Mouse (Mus musculus): Measurements from ENCODE around the gene Slc25a25. TPM values are rescaled to one million over a fixed set of nuclear protein-coding genes. Genes with fewer than 3 reads are reported as not detected.

Gene Slc25a25
- polyA plus RNA-seq, 1 experiment from 2014 or later, result 17.8 TPM

DNA sequence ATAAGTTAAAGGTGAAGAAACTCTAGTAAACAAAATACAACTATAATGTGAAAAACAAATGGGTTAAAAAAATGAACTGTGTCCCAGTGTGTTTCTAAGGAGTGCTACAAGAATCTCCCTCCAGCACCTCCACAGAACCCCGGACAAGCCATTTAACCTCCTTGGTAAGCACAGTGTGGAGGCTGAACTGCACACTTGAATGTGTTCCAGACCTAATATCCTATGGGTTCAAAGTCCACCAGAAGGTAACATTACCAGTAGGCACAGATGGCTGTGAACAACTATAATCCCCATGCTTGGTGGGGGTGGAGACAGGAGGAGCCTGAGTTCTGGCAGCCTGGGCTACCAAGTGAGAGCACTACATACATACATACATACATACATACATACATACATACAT, 10.6 kb downstream of the Slc25a25 start:
- Histone ChIP-seq H3K4me2 (ENCODE audit: low read length) (no peak overlapping the region), H3K27ac (ENCODE audit: low read depth) (0 out of 2 replicates have a peak overlapping the region, but pooled peaks have one; percentile 5), H3K36me3 (ENCODE audit: control insufficient read depth, insufficient read depth, low read length) (peaks cover 6% of the 10 kb centered on the region; the same call in 1 of the 2 replicates), H3K4me1 (replicated peaks; ENCODE audit: control insufficient read depth, insufficient read depth, low read length) (peaks cover 32% of the 10 kb centered on the region), H3K4me3 (ENCODE audit: low read depth, low read length) (no peak overlapping the region), H3K9ac (ENCODE audit: low read length) (no peak overlapping the region), H3K27me3 (replicated peaks; ENCODE audit: control insufficient read depth, insufficient read depth, low read length) (no peaks in the 10 kb centered on the region), H3K9me3 (ENCODE audit: control insufficient read depth, low read length) (no peaks in the 10 kb centered on the region)
- 66% methylated on average over 1 of the region's 1 CpGs for WGBS
- no peak for DNase-seq (ENCODE audit: low spot score)
- peak; percentile 62 for ATAC-seq (replicated peaks; ENCODE audit: low FRiP score, low TSS enrichment, low read depth)

DNA sequence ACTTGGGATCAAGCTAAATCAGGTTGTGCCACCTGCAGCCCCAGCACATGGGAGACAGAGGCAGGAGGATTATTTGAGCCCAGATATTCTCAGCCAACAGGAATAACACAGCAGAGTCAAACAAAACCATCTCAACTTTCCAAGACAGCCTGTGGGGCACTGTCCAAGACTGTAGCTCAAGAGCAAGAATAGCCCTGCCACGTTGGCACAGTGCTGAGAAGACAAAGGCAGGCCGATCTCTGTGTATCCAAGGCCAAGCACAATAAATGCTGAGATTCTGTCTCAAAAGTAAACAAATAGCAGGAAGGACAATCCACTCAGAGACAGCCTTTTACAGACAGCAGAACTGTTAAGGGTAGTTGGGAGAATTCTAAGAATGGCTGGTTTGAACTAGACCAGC, 11.1 kb downstream of the Slc25a25 start:
- no peak for DNase-seq (ENCODE audit: low spot score)
- Histone ChIP-seq H3K4me2 (ENCODE audit: low read length) (no peak overlapping the region), H3K27ac (ENCODE audit: low read depth) (peak overlapping the region; percentile 5), H3K9ac (ENCODE audit: low read length) (no peak overlapping the region), H3K9me3 (ENCODE audit: control insufficient read depth, low read length) (no peaks in the 10 kb centered on the region), H3K4me1 (replicated peaks; ENCODE audit: control insufficient read depth, insufficient read depth, low read length) (peaks cover 32% of the 10 kb centered on the region), H3K4me3 (ENCODE audit: low read depth, low read length) (no peak overlapping the region), H3K36me3 (ENCODE audit: control insufficient read depth, insufficient read depth, low read length) (peaks cover 4% of the 10 kb centered on the region; the same call in 1 of the 2 replicates), H3K27me3 (replicated peaks; ENCODE audit: control insufficient read depth, insufficient read depth, low read length) (no peaks in the 10 kb centered on the region)
- ATAC-seq (replicated peaks; ENCODE audit: low FRiP score, low TSS enrichment, low read depth), result no peak
- 36% methylated on average over 2 of the region's 2 CpGs for WGBS

DNA sequence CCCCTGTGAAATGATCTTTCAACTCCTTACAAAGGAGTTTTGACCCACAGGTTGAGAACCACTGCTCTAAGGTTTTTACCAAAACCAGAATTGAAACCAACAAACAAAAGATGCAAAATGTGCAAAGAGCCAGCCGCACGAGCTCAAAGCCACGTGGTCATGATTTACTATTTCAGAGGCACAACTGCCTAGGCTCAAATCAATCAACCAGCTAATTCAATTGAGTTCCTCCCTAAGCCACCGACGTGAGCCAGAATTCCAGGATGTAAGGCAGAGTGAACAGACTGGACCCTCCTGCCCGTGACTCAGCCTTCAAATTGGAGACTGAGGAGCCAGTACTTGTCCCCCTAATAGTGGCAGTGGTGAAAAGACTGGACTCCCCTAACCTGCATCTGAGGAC, 12.1 kb downstream of the Slc25a25 start:
- Histone ChIP-seq H3K4me3 (ENCODE audit: low read depth, low read length) (no peak overlapping the region), H3K4me2 (ENCODE audit: low read length) (no peak overlapping the region), H3K9ac (ENCODE audit: low read length) (no peak overlapping the region), H3K4me1 (replicated peaks; ENCODE audit: control insufficient read depth, insufficient read depth, low read length) (peaks cover 32% of the 10 kb centered on the region), H3K36me3 (ENCODE audit: control insufficient read depth, insufficient read depth, low read length) (no peaks in the 10 kb centered on the region; the same call in 1 of the 2 replicates), H3K27me3 (replicated peaks; ENCODE audit: control insufficient read depth, insufficient read depth, low read length) (no peaks in the 10 kb centered on the region), H3K27ac (ENCODE audit: low read depth) (no peak overlapping the region), H3K9me3 (ENCODE audit: control insufficient read depth, low read length) (no peaks in the 10 kb centered on the region)
- 62% methylated on average over 6 of the region's 6 CpGs for WGBS
- no peak for DNase-seq (ENCODE audit: low spot score)
- ATAC-seq (replicated peaks; ENCODE audit: low FRiP score, low TSS enrichment, low read depth), result no peak

DNA sequence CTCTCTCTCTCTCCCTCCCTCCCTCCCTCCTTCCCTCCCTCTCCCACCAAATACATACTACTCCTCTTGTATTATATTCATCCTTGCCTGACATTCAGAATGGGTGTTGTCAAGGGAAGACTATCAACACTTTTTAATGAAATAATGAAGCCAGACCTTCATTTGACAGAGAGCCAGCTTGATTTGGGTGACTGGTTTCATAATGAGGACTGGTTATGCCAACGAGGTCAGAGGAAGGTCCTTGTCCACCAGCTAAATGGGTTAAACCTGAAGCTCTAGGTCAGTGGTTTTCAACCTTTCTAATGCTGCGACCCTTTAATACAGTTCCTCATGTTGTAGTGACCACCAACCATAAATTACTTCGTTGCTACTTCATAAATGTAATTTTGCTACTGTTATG, 12.5 kb downstream of the Slc25a25 start:
- Histone ChIP-seq H3K9ac (ENCODE audit: low read length) (no peak overlapping the region), H3K9me3 (ENCODE audit: control insufficient read depth, low read length) (no peaks in the 10 kb centered on the region), H3K36me3 (ENCODE audit: control insufficient read depth, insufficient read depth, low read length) (no peaks in the 10 kb centered on the region; the same call in 1 of the 2 replicates), H3K4me2 (ENCODE audit: low read length) (no peak overlapping the region), H3K27ac (ENCODE audit: low read depth) (no peak overlapping the region), H3K27me3 (replicated peaks; ENCODE audit: control insufficient read depth, insufficient read depth, low read length) (no peaks in the 10 kb centered on the region), H3K4me3 (ENCODE audit: low read depth, low read length) (no peak overlapping the region), H3K4me1 (replicated peaks; ENCODE audit: control insufficient read depth, insufficient read depth, low read length) (peaks cover 32% of the 10 kb centered on the region)
- DNase-seq (ENCODE audit: low spot score) (no peak), ATAC-seq (replicated peaks; ENCODE audit: low FRiP score, low TSS enrichment, low read depth) (no peak)
- 80% methylated on average over 3 of the region's 3 CpGs for WGBS

DNA sequence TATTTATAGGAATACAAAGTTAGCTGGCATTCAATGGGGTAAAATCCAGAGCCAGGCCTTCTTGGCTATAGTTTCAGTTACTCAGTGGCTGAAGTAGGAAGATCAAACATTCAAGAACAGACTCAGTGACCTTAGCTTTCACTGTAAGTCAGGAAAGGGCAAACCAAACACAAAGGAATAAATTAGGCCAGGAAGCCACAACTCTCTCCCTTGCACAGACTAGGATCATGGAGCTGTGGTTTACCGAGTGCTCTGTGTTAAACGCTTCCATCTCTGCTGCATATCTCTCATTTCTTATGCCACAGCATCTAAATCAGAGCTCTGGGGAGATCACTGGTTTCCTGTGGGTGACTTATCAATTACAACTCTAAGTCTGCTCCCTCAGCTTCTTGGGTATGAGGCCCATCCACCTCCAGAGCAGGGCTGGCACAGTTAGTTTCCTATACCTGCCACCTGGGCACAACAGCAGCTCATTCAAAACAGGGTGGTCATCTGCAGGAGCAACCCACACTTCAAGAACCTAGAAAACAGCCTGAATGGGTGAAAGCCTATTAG, 13.6 kb downstream of the Slc25a25 start:
- Histone ChIP-seq H3K27ac (ENCODE audit: low read depth) (0 out of 2 replicates have a peak overlapping the region, but pooled peaks have one; percentile 5), H3K27me3 (replicated peaks; ENCODE audit: control insufficient read depth, insufficient read depth, low read length) (no peaks in the 10 kb centered on the region), H3K9ac (ENCODE audit: low read length) (no peak overlapping the region), H3K4me1 (replicated peaks; ENCODE audit: control insufficient read depth, insufficient read depth, low read length) (peaks cover 32% of the 10 kb centered on the region), H3K4me2 (ENCODE audit: low read length) (no peak overlapping the region), H3K36me3 (ENCODE audit: control insufficient read depth, insufficient read depth, low read length) (no peaks in the 10 kb centered on the region), H3K4me3 (ENCODE audit: low read depth, low read length) (no peak overlapping the region), H3K9me3 (ENCODE audit: control insufficient read depth, low read length) (no peaks in the 10 kb centered on the region)
- 72% methylated on average over 2 of the region's 2 CpGs for WGBS
- ATAC-seq (replicated peaks; ENCODE audit: low FRiP score, low TSS enrichment, low read depth) (no peak), DNase-seq (ENCODE audit: low spot score) (no peak)

GRCm38 (mm10) chr2:32436686-32437372, 14.4 kb downstream of the Slc25a25 start:
- no peak for DNase-seq (ENCODE audit: low spot score)
- Histone ChIP-seq H3K4me3 (ENCODE audit: low read depth, low read length) (no peak overlapping the region), H3K9ac (ENCODE audit: low read length) (no peak overlapping the region), H3K9me3 (ENCODE audit: control insufficient read depth, low read length) (no peaks in the 10 kb centered on the region), H3K27me3 (replicated peaks; ENCODE audit: control insufficient read depth, insufficient read depth, low read length) (no peaks in the 10 kb centered on the region), H3K27ac (ENCODE audit: low read depth) (peak overlapping the region; percentile 40; the same call in 1 of the 2 replicates), H3K4me1 (replicated peaks; ENCODE audit: control insufficient read depth, insufficient read depth, low read length) (peaks cover 25% of the 10 kb centered on the region), H3K36me3 (ENCODE audit: control insufficient read depth, insufficient read depth, low read length) (no peaks in the 10 kb centered on the region), H3K4me2 (ENCODE audit: low read length) (no peak overlapping the region)
- 55% methylated on average over 3 of the region's 3 CpGs for WGBS
- ATAC-seq (replicated peaks; ENCODE audit: low FRiP score, low TSS enrichment, low read depth), result no peak

DNA sequence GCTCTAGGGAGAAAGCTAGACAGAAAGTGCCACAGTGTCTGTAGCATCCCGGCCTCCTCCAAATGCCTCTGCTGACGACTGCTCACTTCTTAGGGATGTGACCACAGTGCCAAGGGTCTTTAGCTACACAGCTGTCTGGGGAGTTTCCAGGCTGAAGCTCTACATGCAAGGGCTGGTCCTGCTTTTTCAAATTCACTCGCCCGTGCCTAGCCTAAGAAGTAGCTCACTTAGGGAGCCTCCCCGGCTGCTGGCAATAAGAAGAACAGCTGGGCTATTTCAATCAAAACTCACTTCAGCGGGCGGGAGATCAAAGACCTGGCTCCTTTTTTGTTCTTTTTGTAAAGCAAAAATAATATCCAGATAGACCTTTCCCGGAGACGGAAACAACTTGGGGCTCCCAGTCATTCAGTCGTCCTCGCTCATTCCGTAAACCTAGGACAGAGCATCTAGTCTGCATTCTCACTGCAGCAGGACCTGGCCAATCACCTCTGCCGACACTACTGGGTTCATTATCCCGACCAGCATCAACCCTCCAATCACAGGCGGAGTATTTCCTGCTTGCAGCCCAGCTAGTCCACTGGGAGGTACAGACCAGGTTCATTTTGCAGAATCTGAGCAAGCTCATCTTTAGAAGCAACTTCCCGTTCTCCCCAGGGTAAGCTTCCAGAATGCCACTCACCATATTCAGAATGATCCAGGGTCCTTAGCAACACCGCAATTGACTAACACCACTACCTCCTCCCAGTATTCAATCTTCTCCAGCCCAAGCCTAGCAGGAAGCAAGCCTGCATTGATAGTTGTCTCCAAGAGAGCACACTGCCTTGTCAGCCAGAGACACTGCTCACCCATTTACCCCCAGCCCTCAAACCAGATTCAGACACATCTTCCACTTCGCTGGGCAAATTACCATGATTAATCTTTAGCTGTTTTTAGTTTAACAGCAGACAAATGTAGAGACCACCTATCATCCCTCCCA, 20.3 kb downstream of the Slc25a25 start:
- no peaks in the 10 kb centered on the region for H3K9me3 ChIP-seq (ENCODE audit: control insufficient read depth, low read length)
- DNase-seq (ENCODE audit: low spot score) (peak; percentile 90), ATAC-seq (replicated peaks; ENCODE audit: low FRiP score, low TSS enrichment, low read depth) (peak; percentile 86)
- no peaks in the 10 kb centered on the region for H3K36me3 ChIP-seq (ENCODE audit: control insufficient read depth, insufficient read depth, low read length)
- WGBS, result 8% methylated on average over 18 of the region's 18 CpGs
- H3K9ac ChIP-seq (ENCODE audit: low read length), result peak overlapping the region; percentile 60
- peak overlapping the region; percentile 51 for H3K4me3 ChIP-seq (ENCODE audit: low read depth, low read length)
- H3K27ac ChIP-seq (ENCODE audit: low read depth), result peak overlapping the region; percentile 77
- peak overlapping the region; percentile 58 for H3K4me2 ChIP-seq (ENCODE audit: low read length)
- H3K27me3 ChIP-seq (replicated peaks; ENCODE audit: control insufficient read depth, insufficient read depth, low read length), result no peaks in the 10 kb centered on the region
- H3K4me1 ChIP-seq (replicated peaks; ENCODE audit: control insufficient read depth, insufficient read depth, low read length), result peaks cover 32% of the 10 kb centered on the region

DNA sequence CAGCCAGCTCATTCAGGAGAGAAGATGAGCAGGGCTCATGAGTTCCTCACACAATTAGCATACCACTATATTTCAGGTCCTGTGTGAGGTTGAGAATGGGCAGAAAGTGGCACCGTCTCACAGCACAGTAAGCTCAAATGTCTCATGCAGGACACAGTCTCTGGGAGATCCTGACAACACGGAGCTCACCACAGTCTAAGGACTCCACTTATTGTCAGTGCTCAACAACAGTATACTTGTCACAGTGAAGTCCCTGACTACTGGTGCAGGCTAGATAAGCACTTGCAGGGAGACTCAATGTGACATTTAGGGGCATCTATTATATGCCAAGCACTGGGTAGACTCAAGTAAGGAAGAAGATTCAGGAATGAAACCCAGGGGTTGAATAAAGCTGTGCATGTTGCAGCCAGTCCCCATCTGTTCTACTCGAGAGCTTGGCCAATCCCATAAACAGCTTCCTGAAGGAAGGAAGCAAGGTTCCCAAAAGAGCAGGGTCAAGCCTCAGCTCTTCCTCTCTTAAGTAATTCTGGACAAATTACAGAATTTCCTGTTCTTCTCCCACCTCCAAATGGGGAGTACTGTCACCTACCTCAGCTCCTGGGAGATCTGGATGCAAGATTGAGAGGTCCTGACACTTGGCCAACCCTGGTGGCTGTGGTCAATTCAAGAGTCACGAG, 21.9 kb downstream of the Slc25a25 start:
- DNase-seq (ENCODE audit: low spot score) (no peak), ATAC-seq (replicated peaks; ENCODE audit: low FRiP score, low TSS enrichment, low read depth) (no peak)
- H3K27me3 ChIP-seq (replicated peaks; ENCODE audit: control insufficient read depth, insufficient read depth, low read length), result no peaks in the 10 kb centered on the region
- no peak overlapping the region for H3K9ac ChIP-seq (ENCODE audit: low read length)
- H3K27ac ChIP-seq (ENCODE audit: low read depth), result no peak overlapping the region
- H3K36me3 ChIP-seq (ENCODE audit: control insufficient read depth, insufficient read depth, low read length), result no peaks in the 10 kb centered on the region
- H3K9me3 ChIP-seq (ENCODE audit: control insufficient read depth, low read length), result no peaks in the 10 kb centered on the region
- H3K4me3 ChIP-seq (ENCODE audit: low read depth, low read length), result no peak overlapping the region
- peaks cover 45% of the 10 kb centered on the region for H3K4me1 ChIP-seq (replicated peaks; ENCODE audit: control insufficient read depth, insufficient read depth, low read length)
- no peak overlapping the region; the same call in 1 of the 2 replicates for H3K4me2 ChIP-seq (ENCODE audit: low read length)
- WGBS, result 71% methylated on average over 4 of the region's 4 CpGs
